Mouse (Mus musculus) liver, postnatal 0 days (tissue): ENCODE measurements at regions not wholly inside any gene's neighbourhood (a gene's known extent, or its start where the extent isn't known, plus 50 kb on each side); places are given as distances from the start of the nearest gene placed in this dataset.

ENCODE experiments used
- ATAC-seq: fragments of 200-750 bp; cut with Nextera tagmentation; 2 replicates; pipeline ENCODE4 v1.8.0; 2017; ENCODE audit warnings: mild to moderate bottlenecking, moderate library complexity
- DNase-seq: peaks from one replicate; pipeline ENCODE4 v3.0.0-alpha.2; 2016
- H3K27ac ChIP-seq: fragments of 300-500 bp; sonication (generic); 2 replicates; pipeline ENCODE4 v1.5.1; 2014; ENCODE audit warnings: antibody characterized with exemption, moderate library complexity, mild to moderate bottlenecking, low read depth
- H3K27me3 ChIP-seq: fragments of 300-500 bp; sonication (generic); 2 replicates; pipeline ENCODE4 v1.6.1; 2014; ENCODE audit warnings: low read length, control low read depth, mixed read lengths; ENCODE audit not compliant: insufficient read depth
- H3K36me3 ChIP-seq: fragments of 300-500 bp; sonication (generic); replicated peaks from 2 replicates; pipeline ENCODE4 v1.6.1; 2014; ENCODE audit warnings: mild to moderate bottlenecking, control low read depth, low read length, moderate library complexity, mixed read lengths; ENCODE audit not compliant: insufficient read depth
- H3K4me1 ChIP-seq: fragments of 300-500 bp; sonication (generic); 2 replicates; pipeline ENCODE4 v1.6.1; 2014; ENCODE audit warnings: antibody characterized with exemption, mild to moderate bottlenecking, control low read depth; ENCODE audit not compliant: insufficient read depth
- H3K4me2 ChIP-seq: fragments of 300-500 bp; sonication (generic); 2 replicates; pipeline ENCODE4 v1.6.1; 2014; ENCODE audit warnings: low read depth, mild to moderate bottlenecking, low read length, moderate library complexity, mixed read lengths
- H3K4me3 ChIP-seq: fragments of 300-500 bp; sonication (generic); 2 replicates; pipeline ENCODE4 v1.5.1; 2014; ENCODE audit warnings: low read depth, low read length
- H3K9ac ChIP-seq: fragments of 300-500 bp; sonication (generic); replicated peaks from 2 replicates; pipeline ENCODE4 v1.6.1; 2014; ENCODE audit warnings: mild to moderate bottlenecking, moderate library complexity
- H3K9me3 ChIP-seq: fragments of 300-500 bp; sonication (generic); 2 replicates; pipeline ENCODE4 v1.6.1; 2016; ENCODE audit warnings: mild to moderate bottlenecking, control low read depth, low read length, mixed read lengths
- CTCF ChIP-seq: sonication (generic); IDR thresholded peaks from 2 replicates; pipeline ENCODE4 v1.5.1; 2016; ENCODE audit warnings: antibody characterized with exemption, low read depth
- EP300 ChIP-seq: IDR thresholded peaks from 2 replicates; pipeline ENCODE4 v1.6.1; 2016; ENCODE audit warnings: antibody characterized with exemption, low read depth, mild to moderate bottlenecking
- WGBS: fragments of 180-500 bp; shearing (Covaris S2); extraction: QIAGEN DNeasy Blood & Tissue Kit; methylation state at CpG from one replicate; pipeline ENCODE4 v1.1.7; 2014; ENCODE audit not compliant: insufficient replicate concordance; 5-methylcytosine and 5-hydroxymethylcytosine counted together

DNA sequence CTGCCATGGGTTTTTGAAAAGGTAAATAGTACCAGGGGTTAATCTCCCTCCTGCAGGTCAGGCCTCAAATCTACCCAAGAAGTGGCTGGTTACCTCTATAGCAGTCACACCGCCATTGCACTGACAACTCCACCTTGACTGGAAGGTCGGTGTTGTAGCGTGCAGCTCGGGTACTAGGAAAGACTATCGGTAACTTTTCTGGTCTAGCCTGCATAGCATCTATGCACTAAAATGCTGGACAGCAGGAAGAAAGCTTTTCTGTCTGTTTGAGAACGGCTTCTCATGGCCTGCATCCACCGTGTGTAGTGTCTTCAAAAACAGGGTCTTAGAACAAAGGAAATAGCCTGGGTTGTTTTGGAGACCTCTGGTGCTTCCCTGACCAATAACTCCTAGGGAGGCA lies 88.8 kb downstream of the Bms1 start:
- ATAC-seq = no peak
- no peak overlapping the region for H3K9ac ChIP-seq
- H3K27me3 ChIP-seq = no peaks in the 10 kb centered on the region
- H3K4me3 ChIP-seq = no peak overlapping the region
- H3K36me3 ChIP-seq = no peaks in the 10 kb centered on the region
- WGBS = 83% methylated on average over 7 of the region's 7 CpGs
- no peak overlapping the region for H3K4me2 ChIP-seq
- no peak for TF ChIP-seq EP300
- no peak for TF ChIP-seq CTCF
- no peaks in the 10 kb centered on the region for H3K4me1 ChIP-seq
- no peaks in the 10 kb centered on the region for H3K9me3 ChIP-seq
- H3K27ac ChIP-seq = no peak overlapping the region
- no peak for DNase-seq

DNA sequence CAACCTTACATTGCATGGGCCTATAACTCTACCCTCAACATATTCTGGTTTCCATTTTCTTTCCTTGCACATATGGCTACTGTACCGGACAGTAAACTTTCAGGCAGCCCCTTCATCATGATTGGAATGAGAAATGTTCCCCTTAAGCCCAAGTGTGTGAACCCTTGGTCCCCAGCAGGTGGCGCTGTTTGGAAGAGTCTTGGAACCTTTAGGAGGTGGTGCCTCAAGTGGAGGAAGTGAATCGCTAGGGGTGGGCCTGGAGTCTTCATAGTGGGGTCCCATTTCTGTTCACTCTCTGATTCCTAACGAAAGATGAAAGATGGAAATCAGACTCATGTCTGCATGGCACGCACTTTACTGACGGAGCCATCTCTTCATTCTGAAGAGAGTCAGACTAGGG lies 91.8 kb downstream of the Bms1 start:
- no peaks in the 10 kb centered on the region for H3K27me3 ChIP-seq
- H3K9me3 ChIP-seq = no peaks in the 10 kb centered on the region
- no peak overlapping the region for H3K4me3 ChIP-seq
- ATAC-seq (no peak), DNase-seq (peak; percentile 51)
- no peaks in the 10 kb centered on the region for H3K36me3 ChIP-seq
- 67% methylated on average over 6 of the region's 6 CpGs for WGBS
- H3K4me1 ChIP-seq = no peaks in the 10 kb centered on the region
- H3K27ac ChIP-seq = no peak overlapping the region
- H3K9ac ChIP-seq = no peak overlapping the region
- no peak for TF ChIP-seq EP300
- peak; percentile 68 for TF ChIP-seq CTCF
- no peak overlapping the region for H3K4me2 ChIP-seq

DNA sequence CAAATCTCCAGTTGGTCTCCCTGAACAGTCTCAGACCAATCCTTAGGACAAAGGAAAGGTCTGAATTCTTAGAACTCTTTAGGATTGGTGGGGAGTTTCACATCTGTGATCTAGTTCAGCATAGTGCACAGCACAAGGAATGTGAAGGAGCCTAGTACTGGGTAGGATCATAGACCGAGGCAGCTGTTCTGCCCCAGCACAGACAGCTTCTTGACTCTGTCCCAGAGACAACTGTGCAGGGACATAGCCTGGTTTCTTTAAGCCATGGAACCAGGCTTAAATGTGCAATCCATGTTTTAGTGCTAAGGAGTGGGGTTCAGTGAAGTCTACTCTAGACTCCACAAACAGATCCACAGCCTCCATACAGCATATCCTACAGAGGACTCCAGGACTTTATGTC lies 93.6 kb downstream of the Bms1 start:
- H3K27me3 ChIP-seq = no peaks in the 10 kb centered on the region
- H3K9me3 ChIP-seq = no peaks in the 10 kb centered on the region
- H3K9ac ChIP-seq = no peak overlapping the region
- H3K36me3 ChIP-seq = no peaks in the 10 kb centered on the region
- TF ChIP-seq EP300 = no peak
- TF ChIP-seq CTCF = no peak
- WGBS = 77% methylated on average over 1 of the region's 1 CpGs
- H3K27ac ChIP-seq = no peak overlapping the region
- DNase-seq (no peak), ATAC-seq (no peak)
- H3K4me1 ChIP-seq = no peaks in the 10 kb centered on the region
- H3K4me2 ChIP-seq = no peak overlapping the region
- no peak overlapping the region for H3K4me3 ChIP-seq

DNA sequence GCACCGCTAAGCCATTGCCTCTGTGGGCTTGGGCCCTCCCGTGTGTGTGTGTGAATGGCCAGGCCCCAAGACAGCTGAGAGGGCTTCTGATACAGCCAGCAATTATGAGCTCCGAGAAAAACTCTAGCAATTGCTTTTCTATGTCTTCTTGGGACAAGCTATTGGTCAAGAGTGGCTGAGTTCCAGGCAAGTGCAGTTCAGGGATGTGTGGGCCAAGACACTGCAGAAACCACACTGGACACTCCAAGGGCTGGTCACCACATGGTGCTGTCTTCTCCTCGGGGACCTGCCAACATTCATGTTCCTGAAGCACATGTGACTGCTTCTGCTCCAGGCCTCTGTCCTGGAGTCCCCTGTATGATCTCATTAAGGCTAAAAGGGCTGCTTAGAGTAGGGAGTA lies 94.7 kb downstream of the Bms1 start:
- no peaks in the 10 kb centered on the region for H3K4me1 ChIP-seq
- H3K4me3 ChIP-seq = no peak overlapping the region
- H3K9me3 ChIP-seq = no peaks in the 10 kb centered on the region
- DNase-seq = no peak
- H3K27ac ChIP-seq = no peak overlapping the region
- no peak overlapping the region for H3K9ac ChIP-seq
- WGBS = 77% methylated on average over 4 of the region's 4 CpGs
- no peak for TF ChIP-seq CTCF
- TF ChIP-seq EP300 = no peak
- H3K27me3 ChIP-seq = no peaks in the 10 kb centered on the region
- no peaks in the 10 kb centered on the region for H3K36me3 ChIP-seq
- H3K4me2 ChIP-seq = no peak overlapping the region
- ATAC-seq = no peak

DNA sequence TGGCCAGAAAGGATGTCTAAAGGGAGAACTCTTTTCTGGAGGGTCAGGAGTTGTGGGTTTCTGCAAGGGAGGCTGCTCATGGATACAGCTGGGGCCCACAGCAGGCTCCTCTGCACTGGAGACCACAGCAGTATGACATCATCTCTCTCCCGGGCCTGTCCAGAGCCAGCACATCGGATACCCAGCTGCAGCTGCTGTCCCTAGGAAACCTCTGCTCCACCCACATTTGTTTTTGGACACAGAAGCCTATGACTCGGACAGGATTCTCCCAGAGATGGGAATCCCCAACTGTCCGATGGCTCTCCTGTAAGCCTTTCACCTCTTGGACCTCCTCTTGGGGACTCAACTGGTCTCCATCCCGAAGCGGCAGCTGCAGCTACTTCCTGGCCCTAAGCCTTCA lies 96.2 kb downstream of the Bms1 start:
- H3K4me2 ChIP-seq = no peak overlapping the region
- ATAC-seq (no peak), DNase-seq (no peak)
- WGBS = 64% methylated on average over 6 of the region's 6 CpGs
- H3K9me3 ChIP-seq = no peaks in the 10 kb centered on the region
- no peaks in the 10 kb centered on the region for H3K27me3 ChIP-seq
- H3K27ac ChIP-seq = no peak overlapping the region
- no peak overlapping the region for H3K9ac ChIP-seq
- H3K4me3 ChIP-seq = no peak overlapping the region
- no peaks in the 10 kb centered on the region for H3K4me1 ChIP-seq
- TF ChIP-seq EP300 (no peak), CTCF (no peak)
- no peaks in the 10 kb centered on the region for H3K36me3 ChIP-seq

DNA sequence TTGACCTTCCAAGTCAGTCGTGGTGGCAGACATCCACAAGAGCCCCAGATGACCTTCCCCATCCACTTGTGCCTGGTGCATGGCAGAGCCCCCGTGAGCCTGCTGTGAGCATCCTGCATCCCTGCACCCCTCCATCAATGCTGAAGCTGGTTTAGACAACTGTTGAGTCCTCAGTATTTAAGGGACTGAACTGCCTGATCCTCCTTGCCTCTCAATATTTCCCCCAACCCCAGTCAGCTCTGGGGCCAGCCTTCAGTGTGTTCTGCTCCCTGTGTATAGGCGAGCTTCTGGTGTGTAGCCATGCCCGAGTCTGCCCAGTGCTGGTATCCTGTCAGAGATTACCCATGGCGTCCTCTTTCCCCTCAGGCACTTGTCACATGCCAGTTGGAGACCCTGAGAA lies 96.6 kb downstream of the Bms1 start:
- no peak for ATAC-seq
- H3K36me3 ChIP-seq = no peaks in the 10 kb centered on the region

DNA sequence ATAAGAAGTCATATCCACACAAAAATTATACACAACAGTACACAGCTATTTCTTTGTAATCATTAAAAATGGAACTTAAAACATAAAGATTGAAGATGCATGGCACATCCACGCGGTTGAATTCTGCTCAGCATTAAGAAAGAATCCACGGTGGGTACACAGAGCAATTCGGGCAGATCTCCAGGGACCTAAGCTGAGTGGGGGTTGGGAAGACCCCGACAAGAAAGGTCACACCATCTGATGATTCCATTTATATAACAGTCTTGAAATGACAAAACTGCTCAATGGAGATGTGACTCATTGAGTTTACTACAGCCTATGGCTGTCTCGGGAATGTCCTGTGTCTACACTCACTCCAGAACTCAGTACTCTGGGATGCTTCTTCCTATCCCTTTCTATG lies 97.2 kb downstream of the Bms1 start:
- no peaks in the 10 kb centered on the region for H3K9me3 ChIP-seq
- H3K9ac ChIP-seq = no peak overlapping the region
- no peak for DNase-seq
- TF ChIP-seq EP300 (no peak), CTCF (no peak)
- ATAC-seq = no peak
- no peaks in the 10 kb centered on the region for H3K27me3 ChIP-seq
- H3K4me1 ChIP-seq = no peaks in the 10 kb centered on the region
- H3K27ac ChIP-seq = no peak overlapping the region
- H3K4me3 ChIP-seq = no peak overlapping the region
- no peak overlapping the region for H3K4me2 ChIP-seq
- no peaks in the 10 kb centered on the region for H3K36me3 ChIP-seq
- WGBS = 85% methylated on average over 6 of the region's 6 CpGs

More for the DNA sequence above, 96.6 kb downstream of the Bms1 start:
- 53% methylated on average over 5 of the region's 5 CpGs for WGBS
- Histone ChIP-seq H3K9me3 (no peaks in the 10 kb centered on the region), H3K9ac (no peak overlapping the region), H3K4me1 (no peaks in the 10 kb centered on the region), H3K27me3 (no peaks in the 10 kb centered on the region), H3K4me3 (no peak overlapping the region), H3K4me2 (no peak overlapping the region), H3K27ac (no peak overlapping the region)
- no peak for TF ChIP-seq EP300
- no peak for TF ChIP-seq CTCF
- no peak for DNase-seq
